Mouse (Mus musculus) urinary bladder, postnatal 14 days (tissue): ENCODE results near the gene Psmb1.
A peak's percentile ranks its signal among the peaks of the same experiment; 100 is the strongest.
"Not testable (repeated sequence)": the region's sequence is repeated elsewhere in the genome, so short reads cannot be mapped to it uniquely, and the experiment has no call there.

Source experiments
- DNase-seq: peaks from one replicate; pipeline ENCODE4 v3.0.0; 2021; ENCODE audit warnings: low spot score

The Psmb1 gene

DNA sequence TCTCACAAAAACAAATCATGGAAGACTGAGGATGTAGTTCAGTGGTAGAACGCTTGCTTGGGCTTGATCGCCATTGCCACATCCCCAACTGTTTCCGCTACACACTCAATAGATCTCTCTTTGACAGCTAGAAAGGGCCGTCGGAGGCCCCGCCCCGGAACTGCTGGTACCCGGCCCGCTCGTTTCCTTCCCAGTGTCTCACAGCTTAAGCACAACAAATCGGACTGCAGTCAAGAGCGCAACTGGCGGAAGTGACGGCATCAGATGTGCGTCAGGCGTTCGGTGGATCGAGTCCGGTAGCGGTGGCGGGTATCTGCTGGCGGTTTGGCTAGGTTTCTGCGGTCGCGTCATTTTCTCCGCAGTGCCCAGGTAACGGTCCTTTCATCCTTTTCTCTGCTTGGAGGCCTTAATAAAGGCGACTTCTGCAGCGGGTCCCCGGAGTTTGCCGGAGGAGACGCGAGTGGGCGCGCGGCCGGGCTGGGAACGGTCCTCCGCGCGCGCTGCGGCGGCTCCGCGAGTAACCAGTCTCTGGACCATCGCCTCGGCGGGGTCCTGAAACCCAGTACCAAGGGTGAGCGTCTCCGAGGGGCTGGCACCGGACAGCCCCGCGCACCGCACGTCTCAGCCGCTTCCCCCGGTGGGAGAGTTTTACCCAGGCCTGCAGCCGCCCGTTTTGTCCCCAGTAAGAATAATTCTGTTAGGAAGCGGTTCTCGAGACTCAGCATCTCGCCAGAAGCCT is at the start of gene Psmb1, which contains the start of gene Tbp:
Gene Psmb1, minus strand, starts transcription at position 96 of the 739 bp plus-strand sequence.
Gene Tbp, plus strand, starts transcription at position 233 of the 739 bp plus-strand sequence.
- DNase-seq, result peak; percentile 97

DNA sequence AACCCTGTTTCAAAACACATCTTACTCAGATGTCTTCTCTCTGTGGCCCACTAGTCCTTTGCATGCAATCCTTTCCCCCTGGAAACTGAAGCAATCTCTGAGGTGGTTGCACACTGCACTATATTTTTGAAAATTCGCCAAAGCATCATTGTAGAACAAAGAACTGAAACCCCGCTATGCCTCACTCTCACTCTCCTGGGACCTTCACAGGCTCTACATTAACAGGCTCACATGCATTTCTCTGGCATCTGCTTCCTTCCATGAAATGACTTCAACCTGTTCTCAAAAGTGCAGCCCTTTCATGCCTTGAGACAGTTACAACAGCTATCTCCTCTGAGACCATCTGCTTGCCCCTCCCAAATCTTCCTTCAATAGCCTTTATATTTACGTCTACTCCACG is 46.9 kb upstream of the Psmb1 start:
- no peak for DNase-seq

DNA sequence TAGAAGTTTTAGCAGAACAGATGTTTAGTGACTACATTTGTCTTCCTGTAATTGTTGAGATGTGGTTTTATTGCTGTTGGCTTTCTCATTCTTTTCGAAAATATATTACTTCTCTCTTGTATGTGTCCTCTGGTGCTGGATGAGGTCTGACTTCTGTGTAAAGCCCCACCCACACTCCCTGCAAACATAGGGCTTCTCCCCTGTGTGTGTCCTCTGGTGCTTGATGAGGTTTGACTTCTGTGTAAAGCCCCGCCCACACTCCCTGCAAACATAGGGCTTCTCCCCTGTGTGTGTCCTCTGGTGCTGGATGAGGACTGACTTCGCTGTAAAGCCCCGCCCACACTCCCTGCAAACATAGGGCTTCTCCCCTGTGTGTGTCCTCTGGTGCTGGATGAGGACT is 44.3 kb upstream of the Psmb1 start:
- not testable (repeated sequence) for DNase-seq

DNA sequence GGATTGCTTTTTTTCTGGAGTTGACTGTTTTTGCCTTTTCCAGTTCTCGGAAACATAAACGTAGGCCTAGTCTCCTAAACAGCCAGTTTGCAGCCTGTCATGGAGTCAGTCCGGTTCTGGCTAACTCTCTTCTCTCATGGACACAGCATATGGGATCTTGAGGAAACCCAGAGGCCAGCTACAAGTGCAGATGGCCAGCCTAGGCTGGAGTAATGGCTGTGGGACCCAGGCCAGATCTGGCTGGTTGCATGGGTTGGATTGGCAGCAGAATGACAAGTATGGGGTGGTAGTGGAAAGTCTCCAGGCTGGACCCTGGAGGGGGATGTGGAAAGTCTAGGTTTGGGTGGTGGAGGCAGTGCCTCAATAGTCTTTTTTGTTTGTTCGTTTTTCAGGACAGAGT is 40.8 kb upstream of the Psmb1 start:
- DNase-seq, result no peak

DNA sequence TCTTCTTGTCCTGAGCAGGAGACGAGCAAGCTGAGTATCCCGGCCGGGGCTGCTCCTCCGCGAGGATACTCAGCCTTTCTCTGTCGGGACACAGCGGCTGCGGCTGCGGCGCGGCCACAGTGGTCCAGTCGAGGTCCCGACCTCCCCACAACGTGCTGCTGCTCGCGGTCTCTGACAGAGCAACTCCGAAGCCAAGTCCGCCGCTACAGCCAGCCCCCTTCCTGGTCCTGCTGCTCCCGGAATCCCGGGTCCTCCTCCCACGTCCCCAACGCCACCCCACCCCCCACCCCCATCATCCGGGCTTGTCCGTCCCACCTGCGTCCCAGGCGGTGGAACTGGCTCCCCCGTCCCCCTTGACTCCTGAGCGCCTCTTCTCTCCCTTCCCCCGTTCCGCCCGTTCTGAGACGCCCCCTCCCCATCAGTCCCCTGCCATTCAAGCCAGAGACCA is 36.9 kb upstream of the Psmb1 start:
- no peak for DNase-seq

DNA sequence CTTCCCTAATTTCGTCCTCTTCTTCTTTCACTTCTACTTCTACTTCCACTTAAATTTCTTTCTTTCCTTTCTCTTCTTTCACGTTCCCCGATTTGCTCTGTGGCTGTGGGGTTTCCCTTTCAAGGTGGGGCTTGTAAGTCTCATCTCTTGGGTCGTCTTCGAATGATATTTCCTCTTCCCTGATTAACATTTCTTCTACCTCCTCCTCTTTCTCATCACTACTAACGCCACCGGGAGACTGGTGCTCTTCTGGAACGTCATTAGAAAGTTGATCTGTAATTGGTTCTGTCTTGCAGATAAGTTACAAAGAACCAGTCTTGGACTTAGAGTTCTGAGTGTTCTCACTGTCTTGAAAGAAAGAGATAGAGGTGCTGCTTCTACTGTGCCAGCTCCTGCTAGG is 36.4 kb upstream of the Psmb1 start:
- no peak for DNase-seq

DNA sequence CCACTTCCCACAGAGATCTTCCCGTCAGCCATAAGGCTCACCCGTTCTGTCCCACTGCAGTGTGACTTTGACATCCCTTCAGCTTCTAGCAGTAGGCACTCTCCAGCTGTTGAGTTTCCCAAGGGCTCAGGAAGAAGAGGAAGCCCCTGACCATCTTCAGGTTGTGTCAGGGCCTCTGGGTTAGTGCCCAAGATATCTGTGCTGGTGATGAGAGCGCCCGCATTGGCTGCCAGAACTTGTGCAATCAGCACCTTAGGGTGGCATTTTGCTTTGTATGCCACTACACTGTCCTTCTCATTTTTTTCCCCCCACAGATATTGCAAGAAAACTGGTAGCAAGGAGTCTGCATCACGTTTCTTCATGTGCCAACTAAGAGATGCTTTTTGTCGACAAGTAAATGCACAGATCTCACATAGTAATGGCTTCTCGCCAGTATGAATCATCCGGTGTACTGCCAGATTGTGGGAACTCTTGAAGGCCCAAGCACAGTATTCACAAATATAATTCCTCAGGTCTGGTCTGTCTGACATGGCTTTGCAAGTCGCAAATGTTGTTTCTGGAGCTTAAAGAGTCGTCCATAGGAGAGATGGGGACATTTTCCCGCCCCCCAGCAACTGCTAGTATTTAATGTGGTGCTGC is 35.7 kb upstream of the Psmb1 start:
- no peak for DNase-seq

DNA sequence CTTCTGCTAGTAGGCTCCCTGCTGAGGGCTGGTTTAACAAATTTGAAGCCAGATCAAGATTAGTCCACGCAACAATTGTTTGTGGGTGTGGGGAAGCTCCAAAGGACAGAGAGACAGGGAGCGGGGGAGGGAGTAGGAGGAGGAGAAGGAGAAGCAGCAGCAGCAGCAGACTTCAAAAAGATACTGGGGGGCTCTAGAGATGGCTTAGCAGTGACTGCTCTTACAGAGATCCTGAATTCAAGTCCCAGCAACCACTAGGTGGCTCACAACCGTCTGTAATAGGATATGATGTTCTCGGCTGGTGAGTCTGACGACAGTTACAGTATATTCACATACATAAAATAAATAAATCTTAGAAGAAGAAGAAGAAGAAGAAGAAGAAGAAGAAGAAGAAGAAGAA is 30.6 kb upstream of the Psmb1 start:
- peak; percentile 36 for DNase-seq

DNA sequence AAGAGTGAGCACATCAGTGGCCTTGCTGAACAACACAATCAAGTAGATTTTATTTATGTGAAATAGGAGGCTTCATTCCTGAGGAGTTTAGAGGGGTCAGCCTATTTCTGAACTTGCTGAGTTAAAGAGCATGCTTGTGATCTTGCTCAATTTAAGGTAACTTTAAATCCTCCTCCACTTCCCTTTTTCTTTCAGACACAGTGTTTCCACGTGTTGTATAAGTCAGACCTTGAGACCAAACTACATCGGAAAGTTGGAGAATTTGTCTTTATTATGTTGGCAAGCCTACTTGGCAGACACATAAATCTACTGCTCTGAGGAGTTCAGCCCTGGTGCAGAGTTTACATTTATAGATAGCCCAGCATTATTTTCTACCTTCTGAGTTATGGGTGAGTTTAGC is 29.3 kb upstream of the Psmb1 start:
- DNase-seq, result no peak

DNA sequence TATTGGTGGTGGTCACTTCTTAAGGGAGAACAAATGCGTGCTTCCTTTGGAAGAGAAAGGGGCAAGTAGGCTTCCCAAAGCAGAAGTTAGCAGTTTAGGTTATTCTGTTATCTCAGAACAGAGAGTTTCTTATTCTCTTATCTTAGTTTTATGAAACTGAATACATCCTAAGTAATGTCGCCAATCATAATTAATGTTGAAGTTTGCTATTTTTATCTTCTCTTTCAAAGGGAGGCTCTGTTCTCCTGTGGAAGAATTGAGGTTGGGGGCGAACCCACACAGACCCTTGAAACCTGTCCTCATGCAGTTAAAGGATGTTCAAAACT is 28.2 kb upstream of the Psmb1 start:
- no peak for DNase-seq

DNA sequence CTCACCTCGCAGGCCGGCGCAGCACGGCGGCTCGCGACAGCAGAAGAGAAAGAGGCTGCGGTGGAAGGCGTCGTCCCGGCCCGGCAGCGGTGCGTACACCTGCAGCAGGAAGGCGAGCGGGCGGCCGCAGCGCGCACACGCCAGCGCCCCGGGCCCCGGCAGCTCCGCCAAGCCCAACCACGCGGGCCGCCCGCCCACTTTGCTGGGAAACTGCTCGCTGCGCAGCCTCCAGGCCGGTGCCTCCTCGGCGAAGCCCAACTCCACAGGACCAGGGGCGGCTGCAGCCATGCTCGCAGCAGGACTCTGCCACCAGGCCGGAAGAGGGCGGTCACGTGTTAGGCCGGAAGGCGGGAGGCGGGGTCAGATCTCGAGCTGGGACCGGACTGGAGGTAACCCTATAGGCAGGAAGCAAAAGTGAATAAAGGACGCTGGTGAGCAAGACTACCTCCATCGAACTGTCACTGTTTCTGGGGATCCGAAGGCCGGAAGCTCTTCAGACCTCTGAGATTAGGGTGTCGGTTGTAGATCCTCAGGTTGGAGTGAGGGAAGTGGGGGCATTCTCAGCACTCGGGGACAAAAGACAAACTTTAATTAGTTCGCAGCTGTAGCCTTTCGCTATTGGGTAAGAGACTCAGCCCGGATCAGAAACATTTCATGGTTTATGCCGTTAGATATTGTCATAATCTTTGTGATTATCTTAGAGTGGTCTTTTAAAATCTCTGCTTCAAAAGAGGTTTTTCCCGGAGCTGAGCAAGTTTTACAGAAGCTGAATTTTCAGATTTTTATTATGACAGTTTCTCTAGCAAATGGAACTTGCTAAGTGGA is 27.6 kb upstream of the Psmb1 start, which contains the start of gene Pdcd2:
Gene Pdcd2, minus strand, starts transcription at position 316 of the 825 bp plus-strand sequence.
- DNase-seq, result peak; percentile 96

DNA sequence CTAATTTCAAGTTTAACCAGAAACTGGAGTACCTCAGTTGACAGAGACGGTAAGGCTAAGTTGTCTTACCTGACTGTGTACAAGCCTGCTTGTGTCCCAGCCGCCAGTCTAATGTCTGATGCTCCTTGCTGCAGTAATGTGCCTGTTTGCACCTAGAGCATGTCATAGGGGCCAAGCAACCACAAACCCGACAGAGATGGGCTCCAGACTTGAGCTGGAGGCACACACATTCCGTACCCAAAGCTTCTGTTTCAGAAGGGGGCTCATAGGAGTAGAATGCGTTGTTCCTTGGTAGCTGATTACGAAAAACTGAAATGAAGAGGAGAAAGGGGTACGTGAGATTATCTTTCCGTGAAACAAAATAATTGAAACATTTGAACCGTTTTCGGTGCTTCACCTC is 26.8 kb upstream of the Psmb1 start:
- DNase-seq, result no peak

DNA sequence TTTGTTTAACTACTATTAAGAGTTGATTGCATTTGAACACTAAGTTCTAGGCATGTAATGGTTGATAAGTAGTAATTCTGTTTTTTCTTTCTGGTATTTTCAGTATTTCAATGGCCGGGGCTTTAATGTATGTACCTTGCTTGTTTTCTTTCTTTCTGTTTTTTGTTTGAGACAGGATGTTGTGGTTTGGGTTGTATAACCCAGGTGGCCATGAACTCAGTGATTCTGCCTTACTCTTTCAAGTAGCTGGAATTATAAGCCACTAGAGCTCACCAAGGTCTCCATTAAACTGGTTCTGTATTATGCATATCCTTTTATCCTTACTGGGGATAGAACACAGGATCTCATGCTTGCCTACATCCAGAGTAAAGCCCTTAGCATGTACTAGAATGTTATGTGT is 19.2 kb upstream of the Psmb1 start:
- DNase-seq, result no peak

DNA sequence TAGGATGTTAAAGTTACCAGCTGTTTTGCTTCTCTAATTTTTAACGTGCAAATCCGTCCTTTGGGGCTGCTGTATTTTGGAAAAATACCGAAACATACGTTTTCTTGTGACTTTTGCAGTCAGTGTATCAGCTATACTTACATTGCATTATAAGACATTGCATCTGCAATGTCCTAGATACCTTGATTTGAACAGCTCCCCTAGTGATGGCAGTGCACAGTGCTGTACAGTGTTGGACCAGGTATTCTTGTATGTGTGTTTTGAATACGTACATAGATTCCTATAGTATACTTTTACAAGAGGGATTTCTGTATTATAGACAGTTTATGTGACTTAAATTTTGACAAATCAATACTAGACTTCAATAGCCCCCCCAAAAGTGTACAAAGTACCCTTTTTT is 18.6 kb upstream of the Psmb1 start:
- DNase-seq, result no peak

DNA sequence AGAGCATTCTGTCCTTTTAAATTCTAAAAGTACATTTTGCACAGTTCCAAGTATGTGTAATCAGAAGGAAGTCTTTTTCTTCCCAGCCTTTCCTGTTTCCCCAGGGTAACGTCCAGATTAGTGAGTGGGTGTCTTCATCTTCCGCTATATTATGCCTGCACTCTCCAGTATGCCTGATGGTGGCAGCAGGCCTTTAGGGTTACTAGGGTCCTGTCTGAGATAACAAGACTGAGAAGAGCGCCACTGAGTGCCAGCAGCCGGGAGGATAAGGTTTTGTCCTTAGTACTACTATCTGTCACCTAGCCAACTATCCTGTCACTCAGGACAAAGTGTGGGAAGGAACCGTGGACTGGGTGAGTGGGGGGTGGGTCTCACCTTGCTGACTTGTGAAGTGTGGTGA is 18.2 kb upstream of the Psmb1 start:
- DNase-seq, result no peak

DNA sequence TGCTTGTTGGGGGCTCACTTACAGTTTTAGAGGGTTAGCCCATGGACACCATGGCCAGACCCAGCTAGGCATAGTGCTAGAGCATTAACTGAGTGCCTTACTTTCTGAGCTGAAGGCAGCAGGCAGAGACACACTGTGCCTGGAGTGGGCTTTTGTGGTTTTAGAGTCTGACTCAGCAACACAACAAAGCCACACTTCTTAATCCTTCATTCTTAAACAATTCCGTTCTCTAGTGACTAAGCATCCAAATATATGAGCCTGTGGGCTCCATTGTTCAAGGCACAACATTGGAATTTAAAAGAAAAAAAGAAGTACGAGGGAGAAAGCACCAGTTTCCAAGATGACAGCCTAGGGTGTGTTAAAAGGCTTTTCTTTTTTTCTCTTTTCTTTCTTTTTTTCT is 11.1 kb upstream of the Psmb1 start:
- no peak for DNase-seq

DNA sequence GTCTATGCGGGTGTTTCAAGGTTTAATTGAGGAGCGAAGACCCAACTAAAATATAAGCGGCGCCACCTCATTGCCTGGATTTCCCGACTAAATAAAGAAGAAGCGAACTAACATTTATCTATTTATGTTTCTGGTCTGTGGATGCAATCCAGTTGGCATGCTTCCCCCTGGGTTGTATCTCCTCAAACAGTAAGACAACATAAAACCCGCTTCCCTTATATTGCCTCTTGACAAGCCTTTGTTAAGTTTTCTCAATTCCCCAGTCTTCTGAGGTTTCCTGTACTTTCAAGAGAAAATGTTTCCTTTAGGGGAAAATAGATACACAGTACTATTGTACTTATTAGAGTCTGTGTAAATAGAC is 818 bp downstream of the Psmb1 start:
- DNase-seq, result no peak

DNA sequence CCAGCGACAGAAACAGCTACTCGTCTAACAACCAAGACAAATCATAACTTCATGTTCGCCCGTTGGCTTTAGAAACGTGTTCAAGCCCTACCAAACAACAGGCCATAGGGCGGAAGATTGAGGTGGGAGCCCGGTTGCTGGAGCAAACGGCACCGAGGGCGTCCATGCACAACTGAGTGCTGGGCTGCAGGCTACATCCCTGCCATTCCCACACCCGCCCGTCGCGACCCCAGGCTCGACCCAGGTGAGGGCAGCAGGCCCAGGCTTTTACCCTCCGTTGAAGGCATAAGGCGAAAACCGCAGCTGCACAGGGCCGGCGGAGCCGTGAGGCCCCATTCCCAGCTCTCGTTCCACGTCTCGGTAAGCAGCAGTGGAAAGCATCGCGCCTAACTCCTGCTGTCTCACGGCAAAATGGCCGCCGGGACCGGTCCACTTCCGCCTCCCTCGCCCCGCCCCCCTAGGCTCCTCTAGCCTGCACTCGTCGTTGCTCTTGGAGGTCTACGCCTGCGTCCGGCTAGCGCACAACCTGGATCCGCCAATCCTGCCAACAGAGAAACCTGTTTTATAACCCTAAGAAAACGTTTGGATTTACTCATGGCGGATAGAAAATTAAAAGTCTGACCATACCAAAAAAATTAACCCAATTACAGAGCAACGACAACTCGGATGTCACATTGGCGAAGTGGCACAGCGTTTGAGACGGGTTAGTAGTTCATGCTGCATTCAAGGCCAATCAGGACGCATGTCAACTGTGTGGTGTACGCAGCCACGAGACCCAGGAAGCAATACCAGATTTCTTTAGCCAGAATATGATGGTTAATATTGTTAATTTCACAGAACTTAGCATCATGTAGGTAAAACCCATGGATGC is 1.4 kb downstream of the Psmb1 start:
- DNase-seq, result peak; percentile 96

DNA sequence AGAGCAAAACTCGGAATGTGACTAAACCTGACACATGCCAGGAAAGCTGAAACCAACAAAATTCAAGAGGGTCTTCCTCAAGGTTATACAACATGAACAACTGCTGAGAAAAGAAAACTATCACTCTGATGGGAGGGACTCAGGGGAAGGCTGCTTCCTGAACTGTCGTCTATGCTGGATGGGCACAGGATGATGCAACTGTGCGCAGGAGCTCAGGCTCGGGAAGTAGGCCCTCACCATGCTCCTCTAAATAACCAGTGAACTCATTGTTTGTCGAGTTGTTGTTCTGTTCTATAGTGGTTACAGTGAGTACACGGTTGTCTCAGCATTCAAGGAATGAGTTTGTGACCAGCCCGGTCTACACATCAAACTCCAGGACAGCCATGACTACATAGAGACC is 9.0 kb downstream of the Psmb1 start:
- no peak for DNase-seq

DNA sequence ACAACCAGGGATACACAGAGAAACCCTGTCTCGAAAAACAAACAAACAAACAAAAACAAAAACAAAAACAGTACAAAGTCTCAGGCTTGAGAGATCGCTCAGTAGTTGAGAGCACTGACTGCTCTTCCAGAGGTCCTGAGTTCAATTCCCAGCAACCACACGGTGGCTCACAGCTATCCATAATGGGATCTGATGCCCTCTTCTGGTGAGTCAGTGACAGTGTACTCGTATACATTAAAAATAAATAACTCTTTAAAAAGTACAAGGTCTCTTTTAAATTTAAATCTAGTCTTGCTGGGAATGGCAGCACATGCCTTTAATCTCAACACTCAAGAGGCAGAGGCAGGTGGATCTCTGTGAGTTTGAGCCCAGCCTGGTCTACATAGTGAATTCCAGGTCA is 26.9 kb downstream of the Psmb1 start:
- DNase-seq, result no peak

DNA sequence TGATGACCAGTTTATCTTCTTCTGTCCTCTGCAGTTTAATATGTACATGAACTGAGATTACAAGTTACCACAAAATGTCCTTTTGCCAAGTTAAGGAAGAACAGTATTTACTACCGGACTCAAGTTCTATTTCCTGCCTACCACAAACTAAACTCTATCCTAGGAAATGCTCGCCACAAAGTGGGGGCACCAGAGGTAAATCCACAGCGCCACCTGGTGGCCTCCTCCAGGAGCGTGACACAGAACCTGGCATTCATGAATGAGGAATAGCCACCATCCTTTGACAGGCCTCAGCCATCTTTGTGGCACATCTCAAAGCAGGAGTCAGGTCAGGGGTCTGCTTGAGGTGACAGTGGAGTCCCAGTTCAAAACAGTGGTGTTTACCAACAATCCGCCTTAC is 31.9 kb downstream of the Psmb1 start:
- DNase-seq, result peak; percentile 64

DNA sequence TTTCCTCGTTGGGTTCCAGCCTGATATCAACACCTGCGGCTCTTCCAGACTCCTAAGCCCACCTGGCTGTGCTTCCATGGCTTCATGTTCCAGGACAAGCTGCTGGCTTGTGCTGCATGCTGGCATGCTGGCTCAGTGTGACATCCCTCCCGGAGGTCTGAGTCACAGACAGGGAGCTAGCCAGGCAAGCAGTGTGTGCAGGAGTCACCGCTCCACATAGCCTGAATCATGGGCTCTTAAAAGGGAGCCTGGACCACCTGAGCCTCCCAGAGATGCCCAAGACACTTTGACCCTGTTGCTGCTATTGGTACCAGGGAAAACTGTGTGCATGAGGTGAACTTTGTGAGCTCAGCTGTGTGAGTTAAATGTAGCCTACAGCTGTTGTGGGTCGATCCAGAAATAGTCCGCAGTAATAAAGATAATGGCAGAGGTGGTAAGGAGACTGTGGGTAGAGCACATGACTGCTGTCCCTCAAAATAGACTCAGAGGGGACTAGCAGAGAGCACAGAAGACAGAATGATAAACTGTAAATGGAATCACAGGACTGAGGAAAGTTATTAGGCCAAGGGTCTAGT is 37.5 kb downstream of the Psmb1 start:
- DNase-seq, result no peak
